Mouse (Mus musculus) myocyte (in vitro differentiated cells): ENCODE measurements around the gene Snapc5.

Experiments
- MYOG ChIP-seq, 3 experiments: IDR thresholded peaks; one replicate each; pipeline ENCODE4 v1.6.1; 2011; ENCODE audit warnings: control low read depth in 2 of 3, low read depth in 2 of 3, mild to moderate bottlenecking in 2 of 3; ENCODE audit not compliant: insufficient read length in 2 of 3, control insufficient read depth in 1 of 3, insufficient read depth in 1 of 3
- REST ChIP-seq: IDR thresholded peaks from one replicate; pipeline ENCODE4 v1.6.1; 2011; ENCODE audit warnings: mild to moderate bottlenecking, control low read depth, moderate library complexity; ENCODE audit not compliant: insufficient read depth, insufficient read length

- TF ChIP-seq MYOG (IDR thresholded peaks at IDR 0.05; ENCODE audit: control insufficient read depth in 1 of 3, insufficient read depth in 1 of 3, insufficient read length in 2 of 3, low read depth in 2 of 3): no peak
- no peak for TF ChIP-seq REST
These were observed 14.8 kb downstream of the Snapc5 start for GRCm38 (mm10) chr9:64193879-64194278.
